Mouse (Mus musculus) stomach, embryonic 16.5 days (tissue): ENCODE measurements around the gene Tarbp2. TPM values are rescaled to one million over a fixed set of nuclear protein-coding genes. Genes with fewer than 3 reads are reported as not detected.

Experiments used
- ATAC-seq: fragments of 200-750 bp; cut with Nextera tagmentation; 2 replicates; pipeline ENCODE4 v1.8.0; 2017; ENCODE audit warnings: moderate number of reproducible peaks, moderate TSS enrichment; ENCODE audit not compliant: insufficient read depth, low FRiP score
- H3K27ac ChIP-seq: fragments of 300-500 bp; sonication (generic); 2 replicates; pipeline ENCODE4 v1.5.1; 2014; ENCODE audit warnings: low read length
- H3K27me3 ChIP-seq: fragments of 300-500 bp; sonication (generic); 2 replicates; pipeline ENCODE4 v1.6.1; 2014; ENCODE audit warnings: low read length, control low read depth, mixed read lengths; ENCODE audit not compliant: control insufficient read depth, insufficient read depth
- H3K36me3 ChIP-seq: fragments of 300-500 bp; sonication (generic); 2 replicates; pipeline ENCODE4 v1.6.1; 2014; ENCODE audit warnings: low read length; ENCODE audit not compliant: control insufficient read depth, insufficient read depth
- H3K4me1 ChIP-seq: fragments of 300-500 bp; sonication (generic); 2 replicates; pipeline ENCODE4 v1.6.1; 2014; ENCODE audit warnings: low read length, control low read depth, mixed read lengths; ENCODE audit not compliant: control insufficient read depth, insufficient read depth
- H3K4me2 ChIP-seq: fragments of 300-500 bp; sonication (generic); 2 replicates; pipeline ENCODE4 v1.6.1; 2014; ENCODE audit warnings: low read depth, low read length, mixed read lengths
- H3K4me3 ChIP-seq: fragments of 300-500 bp; sonication (generic); replicated peaks from 2 replicates; pipeline ENCODE4 v1.5.1; 2014; ENCODE audit warnings: mild to moderate bottlenecking, low read length
- H3K9ac ChIP-seq: fragments of 300-500 bp; sonication (generic); 2 replicates; pipeline ENCODE4 v1.6.1; 2014; ENCODE audit warnings: low read length
- H3K9me3 ChIP-seq: fragments of 300-500 bp; sonication (generic); replicated peaks from 2 replicates; pipeline ENCODE4 v1.6.1; 2016; ENCODE audit warnings: low read length, control low read depth; ENCODE audit not compliant: control insufficient read depth
- WGBS: fragments of 180-500 bp; shearing (Covaris S2); extraction: QIAGEN DNeasy Blood & Tissue Kit; methylation state at CpG from one replicate; pipeline ENCODE4 v1.1.7; 2014; 5-methylcytosine and 5-hydroxymethylcytosine counted together
- polyA plus RNA-seq: library from polyadenylated mRNA; unstranded; fragments of >200 nt; fragmentation: Nextera tagmentation; extraction: Ambion mirVana; gene quantifications from 2 replicates; pipeline ENCODE4 v1.2.1, GENCODE M21; 2015

Tarbp2 gene
- polyA plus RNA-seq = 84.0 and 87.0 TPM in 2 replicates

- H3K4me1 ChIP-seq = peaks cover 28% of the 10 kb centered on the region
- peak within 1 kb of the TSS; percentile 79 for H3K9ac ChIP-seq
- H3K4me2 ChIP-seq = peak within 1 kb of the TSS; percentile 86
- H3K27ac ChIP-seq = peak within 1 kb of the TSS; percentile 98
- under 1% methylated on average over 60 of the region's 60 CpGs for whole genome bisulfite sequencing
- peaks cover 4% of the 10 kb centered on the region; the same call in 1 of the 2 replicates for H3K36me3 ChIP-seq
- H3K9me3 ChIP-seq = no peaks in the 10 kb centered on the region
- H3K27me3 ChIP-seq = no peaks in the 10 kb centered on the region
- peak within 1 kb of the TSS; percentile 57 for H3K4me3 ChIP-seq
- peak; percentile 94 for ATAC-seq
These were observed at the start of gene Tarbp2 for GRCm38 (mm10) chr15:102517976-102518858. Gene Tarbp2 (plus strand): TSS chr15:102518192.

DNA sequence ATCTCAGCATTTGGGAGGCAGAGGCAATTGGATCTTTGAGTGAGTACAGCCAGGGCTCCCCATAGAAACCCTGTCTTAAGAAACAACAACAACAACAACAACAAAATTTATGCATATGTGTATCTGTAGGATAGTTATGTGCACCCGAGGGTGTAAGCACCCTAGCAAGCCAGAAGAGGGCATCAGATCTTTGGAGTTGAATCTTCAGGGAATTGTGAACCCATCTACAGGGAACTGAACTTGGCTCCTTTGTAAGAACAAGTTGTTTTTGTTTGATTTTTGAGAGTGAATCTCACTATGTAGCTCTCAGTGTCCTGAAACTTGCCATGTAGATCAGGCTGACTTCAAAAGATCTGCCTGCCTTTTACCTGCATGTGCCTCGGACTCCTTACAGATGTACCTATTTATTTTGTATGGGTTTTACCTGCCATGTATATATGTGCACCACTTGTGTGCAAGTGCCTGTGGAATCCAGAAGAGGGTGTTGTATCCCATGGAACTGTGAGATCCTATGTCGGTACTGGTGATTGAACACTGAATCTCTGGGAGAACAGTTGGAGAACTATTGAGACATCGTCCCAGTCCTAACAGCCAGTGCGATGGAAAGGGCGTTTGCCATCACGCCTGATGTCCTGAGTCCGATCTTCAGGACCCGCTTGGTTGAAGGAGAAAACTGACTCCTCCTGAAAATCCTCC is 49.2 kb upstream of the Tarbp2 start:
- 98% methylated on average over 9 of the region's 9 CpGs for WGBS
- no peaks in the 10 kb centered on the region for H3K9me3 ChIP-seq
- no peak for ATAC-seq
- no peak overlapping the region for H3K4me3 ChIP-seq
- H3K27ac ChIP-seq = no peak overlapping the region
- no peaks in the 10 kb centered on the region for H3K36me3 ChIP-seq
- H3K27me3 ChIP-seq = no peaks in the 10 kb centered on the region
- no peak overlapping the region for H3K9ac ChIP-seq
- H3K4me1 ChIP-seq = peaks cover 6% of the 10 kb centered on the region; the same call in 1 of the 2 replicates
- H3K4me2 ChIP-seq = no peak overlapping the region

GRCm38 (mm10) chr15:102470183-102470604 is 47.8 kb upstream of the Tarbp2 start, which contains the start of gene Pcbp2:
Gene Pcbp2 (plus strand): TSS chr15:102470539.
- peaks cover 11% of the 10 kb centered on the region; the same call in 1 of the 2 replicates for H3K36me3 ChIP-seq
- H3K9ac ChIP-seq = peak within 1 kb of the TSS; percentile 98
- under 1% methylated on average over 34 of the region's 40 CpGs for WGBS
- ATAC-seq = peak; percentile 99
- H3K27ac ChIP-seq = peak within 1 kb of the TSS; percentile 98
- peaks cover 6% of the 10 kb centered on the region; the same call in 1 of the 2 replicates for H3K4me1 ChIP-seq
- peak within 1 kb of the TSS; percentile 91 for H3K4me3 ChIP-seq
- H3K27me3 ChIP-seq = no peaks in the 10 kb centered on the region
- H3K4me2 ChIP-seq = peak within 1 kb of the TSS; percentile 77
- H3K9me3 ChIP-seq = no peaks in the 10 kb centered on the region

GRCm38 (mm10) chr15:102470605-102471294 is 47.2 kb upstream of the Tarbp2 start:
- H3K4me1 ChIP-seq = peaks cover 6% of the 10 kb centered on the region; the same call in 1 of the 2 replicates
- peak; percentile 61 for ATAC-seq
- peaks cover 17% of the 10 kb centered on the region for H3K36me3 ChIP-seq
- peak overlapping the region; percentile 91 for H3K4me3 ChIP-seq
- whole genome bisulfite sequencing = under 1% methylated on average over 41 of the region's 67 CpGs
- H3K9ac ChIP-seq = peak overlapping the region; percentile 98
- peak overlapping the region; percentile 77 for H3K4me2 ChIP-seq
- H3K9me3 ChIP-seq = no peaks in the 10 kb centered on the region
- H3K27me3 ChIP-seq = no peaks in the 10 kb centered on the region
- H3K27ac ChIP-seq = peak overlapping the region; percentile 98

DNA sequence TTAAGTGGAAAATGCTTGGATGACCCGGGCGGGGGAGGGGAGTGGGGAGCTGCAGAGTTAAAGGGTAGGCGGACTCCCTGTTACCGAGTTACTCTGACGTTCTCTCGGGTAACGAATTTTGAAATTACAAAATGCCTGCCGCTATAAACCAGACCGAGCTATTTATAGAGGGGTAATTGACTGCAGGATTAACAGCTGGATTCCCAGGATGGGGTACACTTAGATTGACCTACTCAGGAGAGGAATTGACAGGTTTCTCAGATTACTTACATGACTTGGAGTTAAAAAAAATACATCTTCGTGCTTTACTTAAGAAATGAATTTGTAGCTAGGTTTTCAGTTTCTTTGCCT is 46.7 kb upstream of the Tarbp2 start:
- Histone ChIP-seq H3K27ac (peak overlapping the region; percentile 98), H3K27me3 (no peaks in the 10 kb centered on the region), H3K9ac (peak overlapping the region; percentile 98), H3K4me1 (peaks cover 6% of the 10 kb centered on the region; the same call in 1 of the 2 replicates), H3K4me2 (peak overlapping the region; percentile 77), H3K36me3 (peaks cover 22% of the 10 kb centered on the region), H3K9me3 (no peaks in the 10 kb centered on the region), H3K4me3 (peak overlapping the region; percentile 91)
- ATAC-seq = no peak
- WGBS = 0% methylated on average over 10 of the region's 10 CpGs

DNA sequence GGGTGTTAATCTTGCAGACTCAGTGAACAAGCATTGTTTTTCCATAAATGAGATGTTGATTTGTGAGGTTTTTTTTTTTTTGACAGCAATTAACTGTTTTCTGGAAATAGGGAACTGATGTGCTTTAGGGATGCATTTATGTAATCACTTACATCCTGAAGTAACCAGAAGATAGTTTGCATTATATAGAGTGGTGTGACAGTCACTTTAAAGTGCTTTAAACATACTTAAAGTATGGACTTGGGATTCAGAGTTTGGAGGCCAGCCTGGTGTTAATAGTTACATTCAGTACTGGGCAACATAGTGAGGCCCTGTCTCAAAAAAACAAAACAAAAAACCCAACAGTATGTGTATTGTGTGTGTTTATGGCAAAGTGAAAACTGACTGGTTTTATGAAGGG is 46.3 kb upstream of the Tarbp2 start:
- Histone ChIP-seq H3K4me2 (peak overlapping the region; percentile 77), H3K9ac (no peak overlapping the region), H3K9me3 (no peaks in the 10 kb centered on the region), H3K27me3 (no peaks in the 10 kb centered on the region), H3K4me3 (peak overlapping the region; percentile 91), H3K4me1 (peaks cover 6% of the 10 kb centered on the region; the same call in 1 of the 2 replicates), H3K27ac (no peak overlapping the region), H3K36me3 (peaks cover 25% of the 10 kb centered on the region)
- ATAC-seq = no peak

DNA sequence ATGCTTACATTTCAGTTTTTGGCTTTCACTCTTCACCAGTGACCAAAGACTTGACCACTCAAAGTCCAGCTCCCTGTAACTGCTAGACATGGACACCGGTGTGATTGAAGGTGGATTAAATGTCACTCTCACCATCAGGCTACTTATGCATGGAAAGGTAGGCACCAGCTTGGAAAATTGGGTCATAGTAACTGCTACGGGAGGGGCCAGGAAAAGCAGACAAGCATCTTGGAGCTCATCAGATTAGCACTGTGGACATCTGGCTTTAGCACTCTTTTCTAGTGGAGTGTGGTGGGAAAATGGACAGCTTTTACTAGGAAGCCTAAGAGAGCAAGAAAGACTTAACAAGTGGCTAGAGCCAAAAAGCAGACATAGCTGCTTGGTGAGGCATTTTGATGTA is 44.7 kb upstream of the Tarbp2 start:
- H3K27me3 ChIP-seq = no peaks in the 10 kb centered on the region
- H3K27ac ChIP-seq = no peak overlapping the region
- H3K4me2 ChIP-seq = no peak overlapping the region
- H3K9me3 ChIP-seq = no peaks in the 10 kb centered on the region
- H3K4me3 ChIP-seq = no peak overlapping the region
- H3K4me1 ChIP-seq = peaks cover 6% of the 10 kb centered on the region; the same call in 1 of the 2 replicates
- 57% methylated on average over 2 of the region's 2 CpGs for WGBS
- ATAC-seq = no peak
- no peak overlapping the region for H3K9ac ChIP-seq
- peaks cover 29% of the 10 kb centered on the region for H3K36me3 ChIP-seq

DNA sequence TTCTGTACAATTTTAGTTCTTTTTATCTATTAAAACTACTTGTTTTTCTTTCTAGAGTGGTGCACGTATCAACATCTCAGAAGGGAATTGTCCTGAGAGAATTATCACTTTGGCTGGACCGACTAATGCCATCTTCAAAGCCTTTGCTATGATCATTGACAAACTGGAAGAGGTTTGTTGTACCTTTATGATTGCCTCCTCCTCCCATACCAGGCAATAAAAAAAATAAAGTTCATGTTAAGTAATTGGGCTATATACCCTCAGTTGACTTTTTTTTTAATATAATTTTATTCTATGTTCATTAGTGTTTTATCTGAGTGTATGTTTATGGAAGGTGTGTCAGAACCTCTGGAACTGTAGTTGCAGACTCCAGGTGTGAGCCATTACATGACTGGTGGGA is 43.5 kb upstream of the Tarbp2 start:
- Histone ChIP-seq H3K9me3 (no peaks in the 10 kb centered on the region), H3K27me3 (no peaks in the 10 kb centered on the region), H3K4me2 (no peak overlapping the region), H3K36me3 (peaks cover 35% of the 10 kb centered on the region), H3K4me1 (peaks cover 6% of the 10 kb centered on the region; the same call in 1 of the 2 replicates), H3K27ac (no peak overlapping the region), H3K9ac (no peak overlapping the region), H3K4me3 (no peak overlapping the region)
- 89% methylated on average over 2 of the region's 2 CpGs for WGBS
- no peak for ATAC-seq
